Mouse (Mus musculus): ENCODE measurements around the gene Abcd2.

The Abcd2 gene

GRCm38 (mm10) chr15:91191412-91192222, at the start of gene Abcd2:
TSS of gene Abcd2 (minus strand) at chr15:91191799.
- DNase-seq (ENCODE audit: extremely low spot score, low spot score) = peak; percentile 80

DNA sequence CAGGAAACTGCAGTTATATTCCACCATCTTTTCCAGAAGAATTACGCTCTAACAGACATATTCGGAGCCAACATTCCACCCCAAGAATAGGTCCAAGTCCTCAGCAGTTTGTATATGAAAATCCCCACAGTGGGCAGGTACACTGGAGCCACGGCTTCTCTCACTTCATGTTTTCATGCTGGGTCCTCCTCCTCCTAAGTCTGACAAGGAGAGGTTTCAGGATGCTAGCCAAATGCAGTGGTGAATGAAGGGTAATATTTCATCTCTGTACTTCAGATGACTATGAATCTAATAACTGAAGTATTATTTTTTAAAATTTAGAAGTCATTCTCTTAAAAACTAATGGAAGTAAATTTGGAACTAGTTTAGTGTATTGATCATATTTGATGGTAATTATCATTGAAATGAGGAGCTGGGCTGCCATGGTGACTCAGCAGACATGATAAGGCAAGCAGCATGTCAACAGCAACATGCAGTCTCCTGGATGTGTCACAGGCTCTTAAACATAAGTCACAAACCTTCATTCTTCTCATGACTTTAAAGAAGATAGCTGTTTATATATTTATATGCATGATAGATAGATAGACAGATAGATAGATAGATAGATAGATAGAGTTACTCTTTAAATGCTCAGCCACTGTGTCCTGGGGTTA, 49.2 kb upstream of the Abcd2 start:
- DNase-seq (ENCODE audit: extremely low spot score, low spot score) = no peak

DNA sequence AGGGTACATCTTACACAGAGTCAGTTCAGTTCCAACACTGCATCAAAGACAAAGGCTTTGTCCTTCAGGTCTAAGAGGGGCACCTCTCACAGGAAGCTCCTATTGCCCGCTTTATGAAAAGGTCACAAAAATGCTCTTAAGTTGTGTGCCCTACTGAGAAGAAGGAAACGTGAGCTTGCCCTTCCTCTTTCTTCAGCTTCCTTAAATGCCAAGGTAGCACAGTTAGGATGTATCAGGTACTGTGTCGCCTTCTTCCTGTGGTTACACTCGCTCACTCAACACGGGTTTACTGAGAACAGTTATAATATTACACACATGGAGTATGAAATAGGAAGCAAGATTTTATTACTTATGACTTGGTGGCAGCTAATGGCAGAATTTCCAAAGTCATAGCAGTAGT, 45.7 kb upstream of the Abcd2 start:
- no peak for DNase-seq (ENCODE audit: extremely low spot score, low spot score)

- no peak for DNase-seq (ENCODE audit: extremely low spot score, low spot score)
Measured at GRCm38 (mm10) chr15:91206518-91206917, 14.9 kb upstream of the Abcd2 start.

GRCm38 (mm10) chr15:91203521-91203920, 11.9 kb upstream of the Abcd2 start:
- DNase-seq (ENCODE audit: extremely low spot score, low spot score) = no peak

GRCm38 (mm10) chr15:91202486-91202885, 10.9 kb upstream of the Abcd2 start:
- DNase-seq (ENCODE audit: extremely low spot score, low spot score) = no peak

DNA sequence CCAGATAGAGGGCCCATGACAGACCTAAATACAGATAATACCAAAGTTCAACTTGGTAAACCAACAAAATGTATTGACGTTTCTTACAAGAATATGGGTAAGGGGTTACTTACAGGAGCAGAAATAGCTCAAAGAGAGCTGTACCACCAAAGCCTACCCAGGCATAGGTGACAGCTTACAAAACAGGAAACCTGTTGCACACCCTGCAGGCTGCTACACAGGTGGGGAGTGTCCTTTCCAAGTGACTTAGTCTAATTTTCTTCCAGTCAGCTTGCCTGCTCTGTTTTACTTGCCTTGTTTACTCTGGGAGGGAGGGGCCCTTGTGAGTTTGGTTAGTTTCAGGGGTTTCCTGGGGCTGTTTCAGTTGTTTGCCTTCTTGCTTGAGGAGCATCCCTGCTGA, 9.2 kb upstream of the Abcd2 start:
- DNase-seq (ENCODE audit: extremely low spot score, low spot score) = no peak

GRCm38 (mm10) chr15:91199256-91199905, 7.8 kb upstream of the Abcd2 start, which contains the start of gene CN725425:
TSS of gene CN725425 (plus strand) at chr15:91199494.
- DNase-seq (ENCODE audit: extremely low spot score, low spot score) = no peak

DNA sequence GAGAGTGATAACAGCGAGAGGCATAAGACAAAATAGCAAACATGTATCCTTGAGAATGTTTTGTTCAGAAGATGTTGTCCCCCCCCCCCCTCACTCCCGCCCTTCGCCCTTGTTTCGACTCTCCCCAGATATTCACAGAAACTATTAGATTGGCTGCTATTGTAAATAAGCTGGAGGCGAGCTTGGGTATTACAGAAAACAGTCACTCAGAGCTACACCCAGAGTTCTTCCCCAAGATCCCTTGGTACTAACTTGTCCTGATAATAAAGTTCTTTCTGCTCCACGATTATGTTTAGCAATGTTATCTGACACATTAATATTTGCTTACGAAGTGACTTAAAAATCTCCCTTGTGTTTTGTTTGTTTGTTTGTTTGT, 612 bp upstream of the Abcd2 start:
- DNase-seq (ENCODE audit: extremely low spot score, low spot score) = no peak

GRCm38 (mm10) chr15:91190519-91191207, 936 bp downstream of the Abcd2 start:
- peak; percentile 37 for DNase-seq (ENCODE audit: extremely low spot score, low spot score)

GRCm38 (mm10) chr15:91190026-91190425, 1.6 kb downstream of the Abcd2 start:
- peak; percentile 26 for DNase-seq (ENCODE audit: extremely low spot score, low spot score)

DNA sequence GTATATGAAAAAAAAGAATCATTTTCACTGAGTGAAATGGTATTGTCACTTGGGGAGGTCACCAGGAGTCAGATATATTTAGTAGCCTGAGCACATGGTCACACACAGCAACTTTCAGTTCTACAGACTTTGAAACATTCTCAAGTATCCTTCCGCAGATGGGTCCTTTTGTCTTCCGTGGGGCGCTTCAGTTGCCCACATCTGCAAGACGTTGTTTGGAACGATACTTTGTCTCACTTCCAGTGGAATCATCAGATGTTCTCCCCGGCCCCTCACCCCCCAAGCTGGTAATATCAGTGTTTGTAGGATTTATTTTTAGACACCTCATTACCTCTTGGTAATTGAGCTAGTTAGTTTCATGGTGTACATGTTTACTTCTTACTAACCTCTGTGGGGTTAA, 5.2 kb downstream of the Abcd2 start:
- no peak for DNase-seq (ENCODE audit: extremely low spot score, low spot score)

- no peak for DNase-seq (ENCODE audit: extremely low spot score, low spot score)
Measured at GRCm38 (mm10) chr15:91179911-91180622, 11.5 kb downstream of the Abcd2 start.

- DNase-seq (ENCODE audit: extremely low spot score, low spot score) = no peak
Measured at GRCm38 (mm10) chr15:91178656-91179314, 12.8 kb downstream of the Abcd2 start.

DNA sequence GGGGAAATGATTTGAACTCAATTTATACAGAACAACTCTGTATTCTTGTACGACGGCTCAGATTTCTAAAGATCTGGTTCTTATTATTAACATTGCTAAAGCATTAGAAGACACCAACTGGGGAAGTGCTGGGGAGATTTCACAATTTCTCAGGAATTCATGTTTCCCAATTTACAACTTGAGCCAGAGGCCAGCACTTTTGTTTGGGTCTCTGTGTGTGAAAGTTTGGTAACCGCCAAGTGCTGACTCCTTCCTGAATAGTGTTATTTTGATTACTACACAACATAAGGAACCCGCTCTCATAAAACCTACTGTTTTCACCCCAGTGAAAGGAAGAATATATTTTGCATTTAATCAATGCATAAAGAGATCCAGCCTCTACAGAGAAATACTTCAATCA, 19.4 kb downstream of the Abcd2 start:
- DNase-seq (ENCODE audit: extremely low spot score, low spot score) = no peak

- no peak for DNase-seq (ENCODE audit: extremely low spot score, low spot score)
Measured at GRCm38 (mm10) chr15:91171332-91171731, 20.3 kb downstream of the Abcd2 start.

- no peak for DNase-seq (ENCODE audit: extremely low spot score, low spot score)
Measured at GRCm38 (mm10) chr15:91170602-91171328, 20.8 kb downstream of the Abcd2 start.

GRCm38 (mm10) chr15:91167850-91168562, 23.6 kb downstream of the Abcd2 start:
- no peak for DNase-seq (ENCODE audit: extremely low spot score, low spot score)

DNA sequence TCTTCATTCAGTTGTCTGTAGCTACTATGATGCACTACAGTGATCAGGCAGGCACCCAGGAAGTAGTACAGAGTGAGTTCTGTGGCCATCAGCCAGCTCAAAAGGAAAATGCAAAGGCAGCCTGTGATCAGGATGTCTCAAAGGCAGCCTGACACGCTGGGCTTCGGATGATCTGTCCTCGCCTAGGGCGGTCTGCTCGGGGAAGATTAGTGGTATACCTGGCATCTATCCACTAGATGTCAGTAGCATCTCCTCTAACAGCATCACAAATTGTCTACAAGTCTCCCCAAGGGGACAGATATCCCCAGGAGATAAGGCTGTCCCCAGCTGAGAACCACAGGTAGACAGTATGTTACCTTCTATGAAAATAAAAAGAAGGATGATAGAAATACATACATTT, 26.6 kb downstream of the Abcd2 start:
- peak; percentile 20 for DNase-seq (ENCODE audit: extremely low spot score, low spot score)
